Mouse (Mus musculus) erythroblast, embryonic 14.5 days (primary cell): ENCODE data around the gene Lce1k.

Source experiments
- GATA1 ChIP-seq: IDR thresholded peaks from 2 replicates; pipeline ENCODE4 v1.6.1; 2012; ENCODE audit warnings: low read length, inconsistent platforms, mixed read lengths
- TAL1 ChIP-seq: IDR thresholded peaks from 3 replicates; pipeline ENCODE4 v1.6.1; 2012; ENCODE audit warnings: low read length, inconsistent platforms, mixed read lengths

GRCm38 (mm10) chr3:92771573-92771972 is 36.1 kb downstream of the Lce1k start:
- TF ChIP-seq TAL1 (no peak), GATA1 (no peak)
